Mouse (Mus musculus): ENCODE measurements around the gene Ppp2r5a. TPM values are rescaled to one million over a fixed set of nuclear protein-coding genes. Genes with fewer than 3 reads are reported as not detected.

The Ppp2r5a gene
- 18.5 and 46.6 TPM in 2 replicates for polyA plus RNA-seq (2012; rRNA removed)

- Histone ChIP-seq H3K4me1 (ENCODE audit: control insufficient read depth, insufficient read depth, insufficient read length, low read length) (peaks cover 18% of the 10 kb centered on the region; the same call in 1 of the 2 replicates), H3K4me3 (ENCODE audit: low read depth, low read length) (no peak within 1 kb of the TSS), H3K27ac (ENCODE audit: insufficient read depth, low read depth, low read length) (peak within 1 kb of the TSS; percentile 23; the same call in 1 of the 2 replicates), H3K27me3 (ENCODE audit: control insufficient read depth, insufficient read depth, low read length) (no peaks in the 10 kb centered on the region), H3K36me3 (ENCODE audit: control insufficient read depth, insufficient read depth, low read length) (no peaks in the 10 kb centered on the region)
- 29% methylated on average over 5 of the region's 5 CpGs for WGBS
- TF ChIP-seq POLR2A (IDR thresholded peaks at IDR 0.05; ENCODE audit: low read depth, low read length) (no peak), CTCF (IDR thresholded peaks at IDR 0.05; ENCODE audit: extremely low read depth, insufficient read length, insufficient replicate concordance, low read depth, low read length) (no peak)
These were observed at the start of gene Ppp2r5a for GRCm38 (mm10) chr1:191403074-191403473. Gene Ppp2r5a (minus strand): TSS chr1:191403272.

GRCm38 (mm10) chr1:191450614-191451013 is 47.5 kb upstream of the Ppp2r5a start:
- no peaks in the 10 kb centered on the region for H3K27me3 ChIP-seq (ENCODE audit: control insufficient read depth, insufficient read depth, low read length)
- TF ChIP-seq CTCF (IDR thresholded peaks at IDR 0.05; ENCODE audit: extremely low read depth, insufficient read length, insufficient replicate concordance, low read depth, low read length): no peak
- TF ChIP-seq POLR2A (IDR thresholded peaks at IDR 0.05; ENCODE audit: low read depth, low read length): no peak
- no peak overlapping the region for H3K4me3 ChIP-seq (ENCODE audit: low read depth, low read length)
- WGBS: 18% methylated on average over 5 of the region's 5 CpGs
- H3K4me1 ChIP-seq (ENCODE audit: control insufficient read depth, insufficient read depth, insufficient read length, low read length): peaks cover 5% of the 10 kb centered on the region; the same call in 1 of the 2 replicates
- H3K27ac ChIP-seq (ENCODE audit: insufficient read depth, low read depth, low read length): no peak overlapping the region
- H3K36me3 ChIP-seq (ENCODE audit: control insufficient read depth, insufficient read depth, low read length): no peaks in the 10 kb centered on the region

- Histone ChIP-seq H3K27ac (ENCODE audit: insufficient read depth, low read depth, low read length) (no peak overlapping the region), H3K4me3 (ENCODE audit: low read depth, low read length) (no peak overlapping the region), H3K36me3 (ENCODE audit: control insufficient read depth, insufficient read depth, low read length) (no peaks in the 10 kb centered on the region), H3K4me1 (ENCODE audit: control insufficient read depth, insufficient read depth, insufficient read length, low read length) (peaks cover 9% of the 10 kb centered on the region; the same call in 1 of the 2 replicates), H3K27me3 (ENCODE audit: control insufficient read depth, insufficient read depth, low read length) (no peaks in the 10 kb centered on the region)
- WGBS: 85% methylated on average over 4 of the region's 4 CpGs
- no peak for TF ChIP-seq CTCF (IDR thresholded peaks at IDR 0.05; ENCODE audit: extremely low read depth, insufficient read length, insufficient replicate concordance, low read depth, low read length)
- TF ChIP-seq POLR2A (IDR thresholded peaks at IDR 0.05; ENCODE audit: low read depth, low read length): no peak
These were observed 46.5 kb upstream of the Ppp2r5a start for GRCm38 (mm10) chr1:191449537-191449936.

GRCm38 (mm10) chr1:191447391-191448016 is 44.4 kb upstream of the Ppp2r5a start:
- peaks cover 12% of the 10 kb centered on the region; the same call in 1 of the 2 replicates for H3K4me1 ChIP-seq (ENCODE audit: control insufficient read depth, insufficient read depth, insufficient read length, low read length)
- H3K36me3 ChIP-seq (ENCODE audit: control insufficient read depth, insufficient read depth, low read length): no peaks in the 10 kb centered on the region
- H3K4me3 ChIP-seq (ENCODE audit: low read depth, low read length): no peak overlapping the region
- TF ChIP-seq CTCF (IDR thresholded peaks at IDR 0.05; ENCODE audit: extremely low read depth, insufficient read length, insufficient replicate concordance, low read depth, low read length): no peak
- no peak for TF ChIP-seq POLR2A (IDR thresholded peaks at IDR 0.05; ENCODE audit: low read depth, low read length)
- no peak overlapping the region for H3K27ac ChIP-seq (ENCODE audit: insufficient read depth, low read depth, low read length)
- WGBS: 89% methylated on average over 6 of the region's 6 CpGs
- H3K27me3 ChIP-seq (ENCODE audit: control insufficient read depth, insufficient read depth, low read length): no peaks in the 10 kb centered on the region

- H3K27ac ChIP-seq (ENCODE audit: insufficient read depth, low read depth, low read length): 0 out of 2 replicates have a peak overlapping the region, but pooled peaks have one; percentile 13
- WGBS: 35% methylated on average over 5 of the region's 5 CpGs
These were observed 43.2 kb upstream of the Ppp2r5a start for GRCm38 (mm10) chr1:191446307-191446706.

GRCm38 (mm10) chr1:191445831-191446258 is 42.8 kb upstream of the Ppp2r5a start:
- H3K4me3 ChIP-seq (ENCODE audit: low read depth, low read length): no peak overlapping the region
- H3K36me3 ChIP-seq (ENCODE audit: control insufficient read depth, insufficient read depth, low read length): no peaks in the 10 kb centered on the region
- peaks cover 12% of the 10 kb centered on the region; the same call in 1 of the 2 replicates for H3K4me1 ChIP-seq (ENCODE audit: control insufficient read depth, insufficient read depth, insufficient read length, low read length)
- H3K27me3 ChIP-seq (ENCODE audit: control insufficient read depth, insufficient read depth, low read length): no peaks in the 10 kb centered on the region
- no peak for TF ChIP-seq POLR2A (IDR thresholded peaks at IDR 0.05; ENCODE audit: low read depth, low read length)
- TF ChIP-seq CTCF (IDR thresholded peaks at IDR 0.05; ENCODE audit: extremely low read depth, insufficient read length, insufficient replicate concordance, low read depth, low read length): no peak
- H3K27ac ChIP-seq (ENCODE audit: insufficient read depth, low read depth, low read length): no peak overlapping the region
- WGBS: 19% methylated on average over 9 of the region's 9 CpGs

More at GRCm38 (mm10) chr1:191446307-191446706, 43.2 kb upstream of the Ppp2r5a start:
- TF ChIP-seq CTCF (IDR thresholded peaks at IDR 0.05; ENCODE audit: extremely low read depth, insufficient read length, insufficient replicate concordance, low read depth, low read length) (no peak), POLR2A (IDR thresholded peaks at IDR 0.05; ENCODE audit: low read depth, low read length) (no peak)
- Histone ChIP-seq H3K4me3 (ENCODE audit: low read depth, low read length) (no peak overlapping the region), H3K27me3 (ENCODE audit: control insufficient read depth, insufficient read depth, low read length) (no peaks in the 10 kb centered on the region), H3K4me1 (ENCODE audit: control insufficient read depth, insufficient read depth, insufficient read length, low read length) (peaks cover 12% of the 10 kb centered on the region; the same call in 1 of the 2 replicates), H3K36me3 (ENCODE audit: control insufficient read depth, insufficient read depth, low read length) (no peaks in the 10 kb centered on the region)

GRCm38 (mm10) chr1:191445401-191445800 is 42.3 kb upstream of the Ppp2r5a start:
- TF ChIP-seq POLR2A (IDR thresholded peaks at IDR 0.05; ENCODE audit: low read depth, low read length): no peak
- no peak for TF ChIP-seq CTCF (IDR thresholded peaks at IDR 0.05; ENCODE audit: extremely low read depth, insufficient read length, insufficient replicate concordance, low read depth, low read length)
- 26% methylated on average over 12 of the region's 12 CpGs for WGBS
- no peak overlapping the region for H3K27ac ChIP-seq (ENCODE audit: insufficient read depth, low read depth, low read length)

More at GRCm38 (mm10) chr1:191445401-191445800, 42.3 kb upstream of the Ppp2r5a start:
- peaks cover 12% of the 10 kb centered on the region; the same call in 1 of the 2 replicates for H3K4me1 ChIP-seq (ENCODE audit: control insufficient read depth, insufficient read depth, insufficient read length, low read length)
- H3K27me3 ChIP-seq (ENCODE audit: control insufficient read depth, insufficient read depth, low read length): no peaks in the 10 kb centered on the region
- H3K4me3 ChIP-seq (ENCODE audit: low read depth, low read length): no peak overlapping the region
- no peaks in the 10 kb centered on the region for H3K36me3 ChIP-seq (ENCODE audit: control insufficient read depth, insufficient read depth, low read length)
